Mouse (Mus musculus) heart, embryonic 11.5 days (tissue): ENCODE data around the gene Peak1. TPM values are rescaled to one million over a fixed set of nuclear protein-coding genes. Genes with fewer than 3 reads are reported as not detected.
A peak's percentile ranks its signal among the peaks of the same experiment; 100 is the strongest.

Experiments used
- ATAC-seq: fragments of 200-750 bp; cut with Nextera tagmentation; replicated peaks from 2 replicates; pipeline ENCODE4 v1.8.0; 2017; ENCODE audit warnings: moderate library complexity; ENCODE audit not compliant: insufficient number of reproducible peaks, low FRiP score, low TSS enrichment
- H3K27ac ChIP-seq: fragments of 300-500 bp; sonication (generic); 2 replicates; pipeline ENCODE4 v1.5.1; 2014; ENCODE audit warnings: mild to moderate bottlenecking, low read depth, low read length
- H3K27me3 ChIP-seq: fragments of 300-500 bp; sonication (generic); 2 replicates; pipeline ENCODE4 v1.6.1; 2014; ENCODE audit warnings: mild to moderate bottlenecking, low read length, mixed read lengths; ENCODE audit not compliant: control insufficient read depth, insufficient read depth
- H3K36me3 ChIP-seq: fragments of 300-500 bp; sonication (generic); 2 replicates; pipeline ENCODE4 v1.6.1; 2014; ENCODE audit warnings: mild to moderate bottlenecking, low read length, moderate library complexity, mixed read lengths; ENCODE audit not compliant: control insufficient read depth, insufficient read depth
- H3K4me1 ChIP-seq: fragments of 300-500 bp; sonication (generic); 2 replicates; pipeline ENCODE4 v1.6.1; 2014; ENCODE audit warnings: low read length; ENCODE audit not compliant: control insufficient read depth, insufficient read depth
- H3K4me2 ChIP-seq: fragments of 300-500 bp; sonication (generic); 2 replicates; pipeline ENCODE4 v1.6.1; 2014; ENCODE audit warnings: mild to moderate bottlenecking, moderate library complexity
- H3K4me3 ChIP-seq: fragments of 300-500 bp; sonication (generic); 2 replicates; pipeline ENCODE4 v1.5.1; 2014; ENCODE audit warnings: low read depth, low read length
- H3K9ac ChIP-seq: fragments of 300-500 bp; sonication (generic); 2 replicates; pipeline ENCODE4 v1.6.1; 2014; ENCODE audit warnings: mild to moderate bottlenecking, low read depth, low read length, moderate library complexity
- H3K9me3 ChIP-seq: fragments of 300-500 bp; sonication (generic); replicated peaks from 2 replicates; pipeline ENCODE4 v1.6.1; 2016; ENCODE audit warnings: low read length; ENCODE audit not compliant: control insufficient read depth
- WGBS: fragments of 180-500 bp; shearing (Covaris S2); extraction: QIAGEN DNeasy Blood & Tissue Kit; methylation state at CpG from one replicate; pipeline ENCODE4 v1.1.7; 2014; ENCODE audit not compliant: insufficient replicate concordance; 5-methylcytosine and 5-hydroxymethylcytosine counted together
- polyA plus RNA-seq: library from polyadenylated mRNA; unstranded; fragments of >200 nt; fragmentation: Nextera tagmentation; extraction: Ambion mirVana; gene quantifications from 2 replicates; pipeline ENCODE4 v1.2.1, GENCODE M21; 2014

Peak1 gene
- polyA plus RNA-seq, 1 experiment from 2014 or later: 16.1 TPM

- Histone ChIP-seq H3K36me3 (no peaks in the 10 kb centered on the region), H3K27ac (no peak overlapping the region), H3K4me2 (no peak overlapping the region), H3K9ac (no peak overlapping the region; the same call in 1 of the 2 replicates), H3K4me3 (no peak overlapping the region), H3K9me3 (no peaks in the 10 kb centered on the region), H3K4me1 (no peaks in the 10 kb centered on the region), H3K27me3 (no peaks in the 10 kb centered on the region)
- WGBS: 58% methylated on average over 2 of the region's 2 CpGs
- no peak for ATAC-seq
Measured at GRCm38 (mm10) chr9:56200200-56200599, 217.7 kb downstream of the Peak1 start.

GRCm38 (mm10) chr9:56196921-56197320 lies 220.9 kb downstream of the Peak1 start:
- ATAC-seq: no peak
- WGBS: 68% methylated on average over 4 of the region's 4 CpGs
- Histone ChIP-seq H3K4me2 (no peak overlapping the region), H3K27ac (no peak overlapping the region), H3K4me3 (no peak overlapping the region), H3K9ac (no peak overlapping the region), H3K4me1 (no peaks in the 10 kb centered on the region), H3K9me3 (no peaks in the 10 kb centered on the region), H3K36me3 (no peaks in the 10 kb centered on the region), H3K27me3 (peaks cover under 1% of the 10 kb centered on the region; the same call in 1 of the 2 replicates)

GRCm38 (mm10) chr9:56195193-56195592 lies 222.7 kb downstream of the Peak1 start:
- no peaks in the 10 kb centered on the region for H3K4me1 ChIP-seq
- no peak overlapping the region for H3K4me3 ChIP-seq
- no peaks in the 10 kb centered on the region for H3K9me3 ChIP-seq
- H3K9ac ChIP-seq: no peak overlapping the region
- ATAC-seq: no peak
- WGBS: 53% methylated on average over 3 of the region's 3 CpGs
- H3K27ac ChIP-seq: no peak overlapping the region
- no peak overlapping the region for H3K4me2 ChIP-seq
- H3K36me3 ChIP-seq: no peaks in the 10 kb centered on the region
- H3K27me3 ChIP-seq: peaks cover 3% of the 10 kb centered on the region; the same call in 1 of the 2 replicates

- Histone ChIP-seq H3K4me1 (peaks cover 4% of the 10 kb centered on the region), H3K9ac (no peak overlapping the region), H3K36me3 (no peaks in the 10 kb centered on the region), H3K27me3 (peaks cover 3% of the 10 kb centered on the region; the same call in 1 of the 2 replicates), H3K4me3 (no peak overlapping the region), H3K27ac (no peak overlapping the region), H3K4me2 (no peak overlapping the region), H3K9me3 (no peaks in the 10 kb centered on the region)
- 55% methylated on average over 11 of the region's 11 CpGs for WGBS
- no peak for ATAC-seq
Measured at GRCm38 (mm10) chr9:56191498-56192455, 226.1 kb downstream of the Peak1 start.

GRCm38 (mm10) chr9:56180118-56180781 lies 237.6 kb downstream of the Peak1 start:
- Histone ChIP-seq H3K27me3 (no peaks in the 10 kb centered on the region), H3K27ac (no peak overlapping the region), H3K9ac (peak overlapping the region; percentile 23; the same call in 1 of the 2 replicates), H3K4me1 (no peaks in the 10 kb centered on the region), H3K4me2 (peak overlapping the region; percentile 38), H3K4me3 (no peak overlapping the region), H3K9me3 (no peaks in the 10 kb centered on the region), H3K36me3 (no peaks in the 10 kb centered on the region)
- ATAC-seq: no peak
- WGBS: 27% methylated on average over 8 of the region's 8 CpGs

GRCm38 (mm10) chr9:56179416-56180117 lies 238.3 kb downstream of the Peak1 start:
- Histone ChIP-seq H3K9ac (peak overlapping the region; percentile 23; the same call in 1 of the 2 replicates), H3K4me3 (no peak overlapping the region), H3K9me3 (no peaks in the 10 kb centered on the region), H3K4me1 (no peaks in the 10 kb centered on the region), H3K27me3 (no peaks in the 10 kb centered on the region), H3K27ac (no peak overlapping the region), H3K4me2 (peak overlapping the region; percentile 38), H3K36me3 (no peaks in the 10 kb centered on the region)
- ATAC-seq: peak; percentile 61; the same call in 1 of the 2 replicates
- 69% methylated on average over 6 of the region's 6 CpGs for WGBS

- Histone ChIP-seq H3K4me3 (no peak overlapping the region), H3K4me1 (no peaks in the 10 kb centered on the region), H3K9me3 (no peaks in the 10 kb centered on the region), H3K4me2 (no peak overlapping the region), H3K9ac (no peak overlapping the region), H3K27ac (no peak overlapping the region), H3K27me3 (no peaks in the 10 kb centered on the region), H3K36me3 (no peaks in the 10 kb centered on the region)
- 70% methylated on average over 4 of the region's 4 CpGs for WGBS
- ATAC-seq: no peak
Measured at GRCm38 (mm10) chr9:56177354-56177753, 240.5 kb downstream of the Peak1 start.

GRCm38 (mm10) chr9:56175316-56175715 lies 242.6 kb downstream of the Peak1 start:
- H3K9me3 ChIP-seq: no peaks in the 10 kb centered on the region
- no peak overlapping the region for H3K9ac ChIP-seq
- no peaks in the 10 kb centered on the region for H3K4me1 ChIP-seq
- no peak overlapping the region for H3K4me2 ChIP-seq
- H3K27me3 ChIP-seq: no peaks in the 10 kb centered on the region
- no peak overlapping the region for H3K27ac ChIP-seq
- no peaks in the 10 kb centered on the region for H3K36me3 ChIP-seq
- 80% methylated on average over 3 of the region's 3 CpGs for WGBS
- H3K4me3 ChIP-seq: no peak overlapping the region
- no peak for ATAC-seq
